Mouse (Mus musculus) midbrain, embryonic 11.5 days (tissue): Measurements from ENCODE around the gene Hoxc6. TPM values are rescaled to one million over a fixed set of nuclear protein-coding genes. Genes with fewer than 3 reads are reported as not detected.

ENCODE experiments used
- ATAC-seq: fragments of 200-750 bp; cut with Nextera tagmentation; 2 replicates; pipeline ENCODE4 v1.8.0; 2017; ENCODE audit warnings: moderate TSS enrichment, moderate library complexity; ENCODE audit not compliant: low FRiP score
- DNase-seq: peaks from one replicate; pipeline ENCODE4 v3.0.0; 2015; ENCODE audit warnings: low spot score; ENCODE audit errors: missing footprints
- H3K27ac ChIP-seq: fragments of 300-500 bp; sonication (generic); 2 replicates; pipeline ENCODE4 v1.5.1; 2014; ENCODE audit warnings: low read depth, low read length
- H3K27me3 ChIP-seq: fragments of 300-500 bp; sonication (generic); 2 replicates; pipeline ENCODE4 v1.6.1; 2014; ENCODE audit warnings: mild to moderate bottlenecking, low read length, moderate library complexity, mixed read lengths; ENCODE audit not compliant: control insufficient read depth, insufficient read depth
- H3K36me3 ChIP-seq: fragments of 300-500 bp; sonication (generic); 2 replicates; pipeline ENCODE4 v1.6.1; 2014; ENCODE audit warnings: mild to moderate bottlenecking, low read length, moderate library complexity, mixed read lengths; ENCODE audit not compliant: control insufficient read depth, insufficient read depth
- H3K4me1 ChIP-seq: fragments of 300-500 bp; sonication (generic); 2 replicates; pipeline ENCODE4 v1.6.1; 2014; ENCODE audit warnings: low read length; ENCODE audit not compliant: control insufficient read depth, insufficient read depth
- H3K4me2 ChIP-seq: fragments of 300-500 bp; sonication (generic); 2 replicates; pipeline ENCODE4 v1.6.1; 2014; ENCODE audit warnings: mild to moderate bottlenecking, moderate library complexity
- H3K4me3 ChIP-seq: fragments of 300-500 bp; sonication (generic); 2 replicates; pipeline ENCODE4 v1.5.1; 2014; ENCODE audit warnings: low read depth, low read length
- H3K9ac ChIP-seq: fragments of 300-500 bp; sonication (generic); 2 replicates; pipeline ENCODE4 v1.6.1; 2014; ENCODE audit warnings: low read length
- H3K9me3 ChIP-seq: fragments of 300-500 bp; sonication (generic); 2 replicates; pipeline ENCODE4 v1.6.1; 2016; ENCODE audit warnings: low read length; ENCODE audit not compliant: control insufficient read depth
- WGBS: fragments of 180-500 bp; shearing (Covaris S2); extraction: QIAGEN DNeasy Blood & Tissue Kit; methylation state at CpG from one replicate; pipeline ENCODE4 v1.1.7; 2014; 5-methylcytosine and 5-hydroxymethylcytosine counted together
- polyA plus RNA-seq: library from polyadenylated mRNA; unstranded; fragments of >200 nt; fragmentation: Nextera tagmentation; extraction: Ambion mirVana; gene quantifications from 2 replicates; pipeline ENCODE4 v1.2.1, GENCODE M21; 2014

The Hoxc6 gene
- polyA plus RNA-seq, 1 experiment from 2014 or later = not detected

GRCm38 (mm10) chr15:103005797-103006196 is 7.7 kb downstream of the Hoxc6 start:
- Histone ChIP-seq H3K4me1 (no peaks in the 10 kb centered on the region), H3K27ac (no peak overlapping the region), H3K4me3 (no peak overlapping the region), H3K36me3 (no peaks in the 10 kb centered on the region), H3K9me3 (no peaks in the 10 kb centered on the region), H3K27me3 (peaks cover 100% of the 10 kb centered on the region), H3K9ac (no peak overlapping the region), H3K4me2 (no peak overlapping the region)
- DNase-seq (no peak), ATAC-seq (no peak)
- WGBS = 2% methylated on average over 5 of the region's 5 CpGs

- Histone ChIP-seq H3K27ac (no peak overlapping the region), H3K4me1 (no peaks in the 10 kb centered on the region)
Observed at GRCm38 (mm10) chr15:103006326-103006725, 8.3 kb downstream of the Hoxc6 start.

GRCm38 (mm10) chr15:103009265-103010111 is 11.4 kb downstream of the Hoxc6 start:
- H3K27ac ChIP-seq = no peak overlapping the region
- ATAC-seq (no peak), DNase-seq (no peak)
- 1% methylated on average over 27 of the region's 27 CpGs for WGBS
- H3K4me1 ChIP-seq = no peaks in the 10 kb centered on the region
- H3K27me3 ChIP-seq = peaks cover 99% of the 10 kb centered on the region
- H3K9ac ChIP-seq = no peak overlapping the region
- H3K4me2 ChIP-seq = no peak overlapping the region
- no peaks in the 10 kb centered on the region for H3K9me3 ChIP-seq
- H3K4me3 ChIP-seq = no peak overlapping the region
- H3K36me3 ChIP-seq = no peaks in the 10 kb centered on the region

More at GRCm38 (mm10) chr15:103006326-103006725, 8.3 kb downstream of the Hoxc6 start:
- Histone ChIP-seq H3K27me3 (peaks cover 100% of the 10 kb centered on the region), H3K4me2 (no peak overlapping the region), H3K4me3 (no peak overlapping the region), H3K36me3 (no peaks in the 10 kb centered on the region), H3K9me3 (no peaks in the 10 kb centered on the region), H3K9ac (no peak overlapping the region)
- WGBS = 19% methylated on average over 1 of the region's 1 CpGs
- DNase-seq (no peak), ATAC-seq (no peak)

GRCm38 (mm10) chr15:103010112-103010846 is 12.2 kb downstream of the Hoxc6 start:
- H3K4me2 ChIP-seq = no peak overlapping the region
- H3K4me1 ChIP-seq = no peaks in the 10 kb centered on the region
- no peak overlapping the region for H3K27ac ChIP-seq
- no peak for DNase-seq
- no peaks in the 10 kb centered on the region for H3K9me3 ChIP-seq
- 1% methylated on average over 31 of the region's 31 CpGs for WGBS
- H3K27me3 ChIP-seq = peaks cover 99% of the 10 kb centered on the region
- ATAC-seq = no peak
- no peak overlapping the region for H3K4me3 ChIP-seq
- H3K9ac ChIP-seq = no peak overlapping the region
- H3K36me3 ChIP-seq = no peaks in the 10 kb centered on the region

GRCm38 (mm10) chr15:103010847-103011555 is 12.9 kb downstream of the Hoxc6 start:
- peaks cover 99% of the 10 kb centered on the region for H3K27me3 ChIP-seq
- no peak for ATAC-seq
- WGBS = under 1% methylated on average over 28 of the region's 28 CpGs

GRCm38 (mm10) chr15:103011928-103012486 is 13.9 kb downstream of the Hoxc6 start:
- Histone ChIP-seq H3K9me3 (no peaks in the 10 kb centered on the region), H3K27ac (no peak overlapping the region), H3K4me3 (no peak overlapping the region), H3K4me1 (no peaks in the 10 kb centered on the region), H3K36me3 (no peaks in the 10 kb centered on the region), H3K9ac (no peak overlapping the region), H3K4me2 (no peak overlapping the region), H3K27me3 (peaks cover 99% of the 10 kb centered on the region)
- ATAC-seq (no peak), DNase-seq (peak; percentile 95)
- WGBS = under 1% methylated on average over 26 of the region's 26 CpGs

More at GRCm38 (mm10) chr15:103010847-103011555, 12.9 kb downstream of the Hoxc6 start:
- DNase-seq = no peak
- H3K4me2 ChIP-seq = no peak overlapping the region
- no peaks in the 10 kb centered on the region for H3K9me3 ChIP-seq
- H3K27ac ChIP-seq = no peak overlapping the region
- no peak overlapping the region for H3K9ac ChIP-seq
- no peak overlapping the region for H3K4me3 ChIP-seq
- no peaks in the 10 kb centered on the region for H3K36me3 ChIP-seq
- no peaks in the 10 kb centered on the region for H3K4me1 ChIP-seq

- peaks cover 99% of the 10 kb centered on the region for H3K27me3 ChIP-seq
- H3K27ac ChIP-seq = no peak overlapping the region
- ATAC-seq = no peak
- WGBS = 2% methylated on average over 17 of the region's 17 CpGs
- peak; percentile 95 for DNase-seq
- H3K4me3 ChIP-seq = no peak overlapping the region
- H3K4me1 ChIP-seq = no peaks in the 10 kb centered on the region
- no peaks in the 10 kb centered on the region for H3K36me3 ChIP-seq
- H3K4me2 ChIP-seq = no peak overlapping the region
- no peaks in the 10 kb centered on the region for H3K9me3 ChIP-seq
- no peak overlapping the region for H3K9ac ChIP-seq
Observed at GRCm38 (mm10) chr15:103013238-103013984, 15.4 kb downstream of the Hoxc6 start.
